Mouse (Mus musculus): Measurements from ENCODE around the gene Phgr1.

Phgr1 gene

DNA sequence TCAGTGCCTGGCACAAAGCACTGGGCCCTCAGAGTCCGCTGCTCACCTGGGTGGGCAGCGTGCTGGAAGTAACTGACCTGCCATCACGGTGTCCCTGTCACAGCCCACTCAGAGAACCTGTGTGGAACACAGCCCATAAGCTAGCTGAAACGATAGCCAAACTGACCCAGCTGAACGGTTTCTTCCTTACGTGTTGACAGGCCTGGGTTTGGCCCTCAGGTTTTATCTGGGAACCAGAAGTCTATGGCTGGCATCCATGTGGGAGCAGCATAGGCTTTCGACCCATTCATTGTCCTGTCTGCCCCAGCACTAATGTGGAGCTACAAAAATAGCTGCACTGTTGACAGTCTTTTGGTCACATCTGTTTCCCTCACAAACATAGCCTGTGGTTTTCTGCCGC lies 22.1 kb upstream of the Phgr1 start:
- DNase-seq (ENCODE audit: low spot score) = no peak

DNA sequence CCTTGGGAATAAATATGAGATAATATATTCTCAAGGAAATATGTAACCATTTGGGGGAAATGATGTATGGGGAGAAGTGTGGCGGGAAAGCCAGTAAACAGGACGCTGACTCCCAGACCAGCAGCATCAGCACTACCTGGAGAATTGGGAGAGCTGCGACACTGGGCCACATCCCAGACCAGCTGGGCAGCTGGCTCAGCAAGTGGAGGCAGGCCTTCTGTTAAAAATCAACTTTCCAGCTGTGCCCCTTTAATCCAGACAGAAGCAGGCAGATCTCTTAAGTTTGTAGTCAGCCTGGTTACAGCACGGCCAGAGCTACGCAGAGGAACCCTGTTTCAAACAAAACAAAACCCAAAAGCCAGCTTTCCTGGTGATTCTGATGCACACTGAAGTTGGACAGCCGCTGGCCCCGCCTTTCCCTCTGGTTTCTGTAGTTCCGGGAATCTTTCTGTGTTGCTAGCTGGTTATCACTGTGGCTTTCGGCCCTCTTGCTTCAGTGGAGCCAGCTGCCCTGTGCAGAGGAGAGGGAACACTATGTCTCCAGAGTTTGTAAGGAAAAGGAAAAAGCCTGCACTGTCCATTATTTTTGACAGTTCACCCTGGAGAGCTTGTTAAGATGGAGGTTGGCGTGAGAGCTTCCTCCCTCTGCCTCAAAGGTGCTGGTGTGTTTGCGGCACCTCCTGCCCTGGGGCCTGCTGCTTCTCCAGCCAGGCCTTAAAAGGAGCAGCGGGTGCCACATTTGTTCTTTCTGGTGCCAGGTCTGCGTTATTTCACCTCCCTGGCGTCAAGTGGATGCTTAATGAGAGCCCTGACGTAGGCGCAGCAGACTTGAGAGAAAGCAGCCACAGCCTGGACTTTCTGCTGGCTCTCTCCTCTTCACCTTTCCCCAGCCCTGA lies 20.4 kb upstream of the Phgr1 start:
- no peak for DNase-seq (ENCODE audit: low spot score)

DNA sequence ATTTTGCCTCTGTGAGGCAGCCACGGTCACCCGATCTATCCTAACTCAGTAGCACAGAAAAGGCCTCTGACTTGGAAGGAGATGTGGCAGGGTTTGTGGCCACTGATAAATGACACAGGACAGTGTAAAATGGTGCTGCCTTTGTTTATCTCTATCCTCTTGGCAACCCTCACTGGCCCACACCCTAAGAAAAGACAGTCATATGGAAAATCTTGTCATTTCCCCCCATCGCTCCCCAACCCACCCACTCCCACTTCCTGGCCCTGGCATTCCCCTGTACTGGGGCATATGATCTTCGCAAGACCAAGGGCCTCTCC lies 19.8 kb upstream of the Phgr1 start:
- DNase-seq (ENCODE audit: low spot score) = no peak

DNA sequence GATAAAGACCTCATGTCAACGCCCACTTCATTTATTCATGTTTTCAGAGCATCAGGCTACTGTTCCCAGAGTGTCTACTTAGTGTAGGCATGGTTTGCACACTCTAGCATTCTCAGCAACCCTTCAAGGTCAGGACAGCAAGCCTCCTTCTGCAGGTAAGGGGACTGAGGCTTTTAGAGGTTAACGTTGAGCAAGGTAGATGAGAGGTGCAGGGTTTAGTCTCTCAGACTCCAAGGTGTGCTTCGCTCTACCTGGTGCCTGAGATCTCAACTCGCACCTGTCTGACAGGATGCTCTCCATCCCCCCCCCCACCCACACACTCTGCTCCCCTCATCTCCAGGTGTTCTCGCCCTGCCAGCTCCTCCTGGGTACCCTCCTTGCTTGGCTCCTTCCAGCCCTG lies 18.4 kb upstream of the Phgr1 start:
- no peak for DNase-seq (ENCODE audit: low spot score)

DNA sequence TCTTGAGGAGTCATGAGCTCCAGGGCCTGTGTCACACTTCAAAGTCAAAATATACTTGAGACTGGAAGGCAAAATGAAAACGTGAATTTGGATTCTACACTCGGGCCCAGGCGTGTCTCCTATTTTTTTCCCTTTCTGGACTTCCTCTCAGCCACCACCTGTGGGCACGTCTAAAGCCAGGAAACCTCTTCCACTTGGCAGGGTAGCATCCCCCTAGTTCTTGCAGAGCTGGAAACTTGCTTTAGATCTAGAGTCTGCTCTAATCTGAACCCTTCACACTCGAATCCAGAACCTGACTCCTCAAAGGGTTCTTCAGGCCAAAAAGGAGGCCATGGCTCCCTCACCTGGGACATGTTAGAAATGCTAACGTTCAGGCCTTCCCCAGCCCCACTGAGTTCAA lies 17.2 kb upstream of the Phgr1 start:
- no peak for DNase-seq (ENCODE audit: low spot score)

DNA sequence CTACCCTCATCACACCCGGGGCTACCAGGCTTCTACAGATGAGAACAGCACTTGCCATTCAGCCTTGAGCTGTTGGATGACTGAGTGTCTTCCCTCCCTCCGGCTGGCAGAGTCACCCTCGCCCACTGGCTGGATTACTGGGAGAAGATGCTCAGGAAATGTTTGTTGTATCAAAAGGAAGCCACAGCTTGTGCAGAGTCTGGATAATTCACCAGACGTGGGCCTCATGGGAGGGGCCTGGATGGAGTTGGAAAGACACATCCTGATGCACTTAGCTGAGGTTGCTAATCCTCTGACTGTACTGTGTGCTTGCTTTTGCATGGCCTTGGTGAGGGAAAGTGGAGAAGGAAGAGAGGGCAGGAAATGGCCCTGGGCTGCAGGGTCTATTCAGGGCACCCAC lies 16.5 kb upstream of the Phgr1 start:
- DNase-seq (ENCODE audit: low spot score) = no peak

DNA sequence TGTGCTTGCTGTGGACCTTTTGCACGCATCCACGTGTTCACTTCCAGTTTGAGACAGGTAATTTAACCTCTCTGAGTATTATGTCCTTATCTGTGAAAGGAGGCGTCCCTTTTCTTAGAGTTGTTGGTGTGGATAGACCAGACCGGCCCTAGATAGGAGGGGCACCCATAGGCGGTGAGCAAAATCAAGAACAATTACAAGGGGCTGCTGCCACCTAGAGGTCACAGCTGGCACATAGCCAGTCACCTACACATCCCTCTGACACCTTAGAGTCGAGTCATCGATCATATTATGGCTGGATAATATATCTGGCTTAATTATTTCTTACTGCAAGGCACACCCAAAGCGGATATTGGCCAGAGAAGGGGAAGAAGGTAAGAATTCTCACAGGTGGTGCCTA lies 12.7 kb upstream of the Phgr1 start:
- peak; percentile 80 for DNase-seq (ENCODE audit: low spot score)

DNA sequence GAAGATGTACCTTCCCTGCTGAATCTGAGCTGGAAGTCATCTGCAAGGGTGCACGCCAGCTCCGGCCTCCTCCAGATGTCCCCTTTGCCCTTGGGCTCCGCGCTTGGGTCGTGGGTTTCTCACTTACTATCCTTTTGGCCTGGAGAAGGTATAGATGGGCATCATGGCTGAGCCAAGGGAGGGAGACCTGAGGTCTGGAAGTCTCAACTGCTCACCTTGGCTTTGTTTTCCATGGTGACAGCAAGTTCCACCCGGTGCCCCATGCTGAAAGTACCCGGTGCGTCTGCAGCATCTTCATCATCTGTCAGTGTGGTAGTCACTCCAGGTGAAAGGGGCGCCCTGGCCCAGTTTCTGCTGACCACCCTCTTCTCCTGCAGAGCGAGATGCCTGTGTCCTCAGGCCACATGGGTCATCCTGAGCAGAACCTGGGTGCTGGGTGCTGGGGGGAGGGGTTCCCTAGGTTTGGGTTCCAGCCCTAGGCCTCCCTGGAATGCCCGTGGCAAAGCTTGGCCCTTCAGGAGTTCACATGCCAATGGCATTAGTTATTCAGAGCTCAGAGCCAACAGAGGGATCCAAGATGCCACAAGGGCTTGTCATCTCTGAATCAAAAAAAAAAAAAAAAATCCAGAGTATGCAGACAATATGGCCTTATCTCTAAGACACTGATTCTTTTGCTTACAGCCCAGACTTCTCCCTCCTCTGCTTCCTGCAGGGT lies 12.1 kb upstream of the Phgr1 start:
- DNase-seq (ENCODE audit: low spot score) = no peak

DNA sequence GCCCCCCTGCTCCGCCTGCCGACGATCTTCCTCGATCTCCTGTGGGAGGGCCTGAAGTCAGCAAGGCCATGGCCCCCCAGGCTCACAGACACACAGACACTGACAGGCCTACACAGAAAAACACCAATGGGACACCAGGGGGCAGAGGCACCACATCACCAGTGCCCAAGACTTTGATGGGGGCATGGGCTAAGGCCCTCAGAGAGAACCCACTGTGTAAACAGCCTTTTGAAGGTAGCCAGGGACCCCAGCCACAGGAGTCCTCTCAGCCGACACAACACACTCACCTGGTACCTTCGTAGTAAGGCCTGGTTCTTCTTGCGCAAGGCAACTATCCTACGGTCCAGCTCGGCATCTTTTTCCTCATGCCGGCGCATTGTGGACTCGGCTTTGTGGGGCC lies 11.2 kb upstream of the Phgr1 start:
- DNase-seq (ENCODE audit: low spot score) = no peak

DNA sequence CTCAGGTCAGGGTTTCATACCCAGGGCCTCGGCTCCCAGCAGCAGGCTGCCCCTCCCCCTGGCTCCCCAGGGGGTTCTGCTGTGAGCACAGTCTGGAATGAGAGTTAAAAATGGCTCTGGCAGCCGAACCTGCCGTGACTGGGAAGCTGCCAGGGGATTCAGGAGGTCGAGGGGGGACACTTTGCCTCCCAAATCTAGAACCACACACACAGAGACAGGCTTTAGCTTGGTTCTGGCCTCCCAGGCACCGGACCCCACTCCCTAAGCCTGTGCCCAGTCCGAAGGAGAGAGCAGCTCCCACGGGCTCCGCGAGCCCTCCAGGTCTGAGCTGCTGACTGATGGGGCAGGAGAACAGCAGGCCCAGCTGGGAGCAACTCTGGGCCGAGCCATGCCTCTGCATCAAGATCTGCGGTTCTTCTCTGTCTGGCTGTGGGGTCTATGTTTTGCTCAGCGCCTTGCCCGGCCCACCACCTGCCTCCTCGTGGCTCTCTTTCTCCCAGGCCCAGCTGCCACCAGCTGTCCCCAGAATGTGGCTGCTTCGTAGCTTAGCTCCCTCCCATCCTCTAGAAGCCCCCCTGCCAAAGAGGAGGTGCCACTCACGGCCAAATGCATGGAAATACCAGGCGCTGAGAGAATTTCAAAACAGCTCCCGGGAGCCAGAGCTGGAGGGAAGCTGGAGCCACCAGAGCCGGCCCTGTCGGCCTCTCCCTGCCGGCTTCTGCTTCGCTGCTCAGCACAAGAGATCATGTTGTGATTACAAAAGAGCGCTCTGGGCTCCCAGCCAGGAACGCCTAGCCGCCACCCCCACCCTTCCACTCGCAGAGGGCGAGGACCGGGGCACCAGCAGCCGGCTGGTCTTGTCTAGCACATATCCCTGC lies 10.4 kb upstream of the Phgr1 start, which contains the start of gene Ccdc9b:
TSS of gene Ccdc9b (minus strand) at position 756 of the 878 bp plus-strand sequence.
- DNase-seq (ENCODE audit: low spot score) = peak; percentile 44

DNA sequence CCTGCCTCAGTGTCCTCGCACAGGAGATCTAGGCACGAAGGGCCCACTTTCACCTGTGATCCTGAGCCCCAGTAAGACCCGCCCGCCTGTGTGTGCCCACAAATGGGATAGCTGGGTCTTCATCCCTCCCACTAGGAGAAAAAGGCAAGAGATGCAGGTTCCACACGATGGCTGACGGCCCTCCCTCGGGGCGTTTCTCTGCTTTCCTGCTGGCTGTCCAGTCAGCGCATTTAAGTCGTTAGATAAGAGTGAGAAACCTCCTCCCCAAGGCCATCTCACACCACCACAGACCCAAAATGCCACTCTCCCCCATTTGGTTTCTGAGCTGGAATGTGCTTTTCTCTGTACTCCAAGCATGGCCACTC lies 9.8 kb upstream of the Phgr1 start:
- DNase-seq (ENCODE audit: low spot score) = no peak

DNA sequence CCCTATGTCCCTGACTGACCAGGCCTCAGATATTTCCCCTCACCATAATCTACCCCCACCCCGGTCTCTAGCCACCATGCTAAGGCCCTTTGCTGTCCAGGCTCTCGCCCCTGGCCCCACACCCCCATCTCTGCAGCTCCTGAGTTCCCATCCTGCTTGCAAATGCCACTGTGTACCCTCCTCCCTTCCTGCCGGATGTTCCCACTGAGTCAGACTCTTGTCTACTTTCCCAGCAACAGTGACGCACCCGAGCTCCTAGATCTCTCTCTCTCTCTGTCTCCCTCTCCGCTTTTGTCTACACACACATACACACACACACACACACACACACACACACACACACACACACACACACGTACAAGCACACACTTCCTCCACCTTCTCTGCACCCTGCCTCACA lies 9.1 kb upstream of the Phgr1 start:
- DNase-seq (ENCODE audit: low spot score) = no peak

DNA sequence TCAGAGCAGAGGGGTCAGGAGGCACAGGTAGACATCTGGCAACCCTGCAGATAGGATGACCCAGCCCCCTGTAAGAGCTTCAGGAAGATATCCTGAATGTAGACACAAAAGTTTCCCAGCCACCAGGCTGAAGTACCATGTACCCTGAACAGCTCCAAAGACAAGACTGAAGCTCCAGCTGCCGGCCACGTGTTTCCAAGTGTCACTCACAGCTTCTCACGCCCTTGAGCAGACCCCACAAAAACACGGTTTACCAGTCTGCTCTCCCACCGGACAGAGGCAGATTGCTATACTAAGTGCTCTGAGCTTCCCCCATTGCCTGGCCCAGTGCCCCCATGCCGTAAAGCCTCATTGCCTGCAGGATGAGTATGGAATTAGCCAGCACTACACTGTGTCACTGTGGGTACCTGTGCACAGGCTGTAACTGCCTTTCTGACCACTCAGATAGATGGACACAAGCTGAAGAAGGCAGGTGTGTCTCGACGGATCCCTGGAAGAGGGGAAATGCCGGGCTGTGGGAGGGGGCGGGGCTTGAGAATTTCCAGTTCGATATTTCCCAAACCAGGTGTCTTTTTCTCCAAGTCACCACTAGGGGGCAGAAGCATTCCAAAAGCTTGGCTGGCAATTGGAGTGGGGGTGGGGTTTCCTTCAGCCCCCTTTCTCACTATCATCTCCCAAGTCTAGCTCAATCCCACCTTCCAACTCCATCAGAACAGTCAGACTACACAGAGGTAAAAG lies 8.3 kb upstream of the Phgr1 start:
- peak; percentile 56 for DNase-seq (ENCODE audit: low spot score)

DNA sequence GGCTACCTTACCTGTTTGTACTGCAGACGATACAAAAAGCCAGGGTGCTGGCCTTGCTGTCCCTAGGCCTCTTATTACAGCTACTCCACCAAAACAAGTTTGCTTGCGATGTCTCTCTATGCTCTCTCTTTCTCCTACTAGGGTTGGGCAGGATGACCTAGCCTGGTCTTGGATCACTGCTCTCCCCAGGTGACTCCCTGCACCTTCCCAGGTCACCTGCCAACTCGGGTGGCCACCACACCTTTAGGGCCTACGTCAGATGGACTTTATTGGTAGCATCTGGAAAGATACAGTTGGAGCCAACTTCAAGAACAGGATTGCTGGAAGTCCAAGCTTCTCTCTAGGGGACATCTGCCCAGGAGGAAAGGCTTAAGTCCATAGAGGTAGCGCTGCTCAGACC lies 7.7 kb upstream of the Phgr1 start:
- DNase-seq (ENCODE audit: low spot score) = no peak

DNA sequence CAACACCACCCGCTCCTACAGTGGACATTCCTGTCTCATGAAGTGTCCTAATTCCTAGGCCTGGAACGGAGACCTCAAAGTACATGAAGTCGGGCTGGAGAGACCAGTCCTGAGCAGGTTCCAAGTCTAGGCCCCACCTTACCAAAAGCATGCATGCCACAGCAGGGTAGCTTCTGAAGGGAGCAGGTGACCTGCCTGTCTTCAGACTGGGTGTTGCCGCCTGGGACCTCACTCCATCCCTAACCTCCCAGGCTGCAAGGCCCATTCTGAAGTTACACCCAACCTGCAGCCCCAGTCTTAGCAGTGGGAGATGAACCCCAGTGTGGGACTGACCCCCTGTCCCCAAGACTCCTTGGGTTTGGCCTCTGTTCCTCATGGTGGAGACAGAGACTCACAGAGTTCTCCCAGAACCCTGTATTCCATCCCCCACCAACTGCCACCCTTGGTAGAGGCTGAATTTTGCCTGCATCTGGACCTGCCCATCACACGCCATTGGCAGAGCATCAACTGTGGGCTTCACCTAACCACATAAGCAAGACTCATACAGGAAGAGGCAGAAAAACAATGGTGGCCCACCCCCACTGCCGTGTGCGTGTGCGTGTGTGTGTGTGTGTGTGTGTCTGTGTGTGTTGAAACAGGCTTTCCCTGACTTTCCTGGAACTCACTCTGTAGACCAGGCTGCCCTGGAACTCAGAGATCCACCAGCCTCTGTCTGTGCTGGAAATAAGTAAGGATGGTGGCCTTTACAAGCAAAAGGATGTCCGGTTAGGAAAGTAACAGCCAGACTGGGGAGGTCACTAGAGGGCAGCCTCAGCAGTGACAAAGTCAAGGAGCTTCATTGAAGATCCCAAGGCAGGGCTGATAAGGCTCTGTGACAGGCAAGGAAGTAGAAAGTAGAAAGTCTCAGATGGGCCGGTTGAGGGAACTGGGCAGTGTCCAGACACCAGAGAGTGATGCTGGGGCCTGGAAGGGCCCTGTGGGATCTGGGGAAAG lies 6.2 kb upstream of the Phgr1 start:
- no peak for DNase-seq (ENCODE audit: low spot score)

DNA sequence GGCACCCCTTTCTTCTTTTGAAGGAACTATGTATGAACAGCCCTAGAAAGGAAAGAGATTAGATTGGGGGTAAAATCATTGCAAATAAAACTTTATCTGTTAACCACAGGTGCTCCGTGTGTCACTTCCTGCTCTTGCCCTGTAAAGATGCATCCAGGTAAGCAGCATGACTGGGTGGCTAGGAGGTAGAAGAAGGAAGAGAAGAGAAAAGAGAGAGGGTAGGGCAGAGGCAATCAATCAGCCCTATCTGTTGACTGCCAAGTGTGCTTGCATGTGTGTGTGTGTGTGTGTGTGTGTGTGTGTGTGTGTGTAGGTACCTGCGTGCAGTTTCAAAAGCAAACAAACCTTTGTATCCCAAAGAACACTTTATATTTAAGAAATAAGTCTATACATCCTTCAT lies 2.0 kb downstream of the Phgr1 start:
- DNase-seq (ENCODE audit: low spot score) = no peak

DNA sequence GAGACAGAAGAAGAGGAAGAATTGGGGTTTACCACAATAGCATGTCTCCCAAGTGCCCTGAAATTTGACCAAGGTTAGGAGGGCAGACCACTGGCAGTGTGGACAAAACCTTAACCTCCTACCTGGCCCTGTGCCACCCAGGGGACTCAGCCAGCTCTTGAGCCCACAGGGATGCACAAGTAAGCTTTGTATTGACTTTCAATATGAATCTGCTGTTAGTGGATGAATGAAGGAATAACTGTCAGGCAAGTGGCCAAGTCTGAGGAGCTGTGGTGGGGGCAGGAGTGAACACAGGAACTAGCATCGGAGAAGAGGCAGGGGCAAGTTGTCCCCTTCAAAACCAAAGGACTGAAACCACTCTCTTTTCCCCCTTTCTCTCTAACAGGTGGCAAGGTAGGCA lies 2.8 kb downstream of the Phgr1 start:
- no peak for DNase-seq (ENCODE audit: low spot score)

DNA sequence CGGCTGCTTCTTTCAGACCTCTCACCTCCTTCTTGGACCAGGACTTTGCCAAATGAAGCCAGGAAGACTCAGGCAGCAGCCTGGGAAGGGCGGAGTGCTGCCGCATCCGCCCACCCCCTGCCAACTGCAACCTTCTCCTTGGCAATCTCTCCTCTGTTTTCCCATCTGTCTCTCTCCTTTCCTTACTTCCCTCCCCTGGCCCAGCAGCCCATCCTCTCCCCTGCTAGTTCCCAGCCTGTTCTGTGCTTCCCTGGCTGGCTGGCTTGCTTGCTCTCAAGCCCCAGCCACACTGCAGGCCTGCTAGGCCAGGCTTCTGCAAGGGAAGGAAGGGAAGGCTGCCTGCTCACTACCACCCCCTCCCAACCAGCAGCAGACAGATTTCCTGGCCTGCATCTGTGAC lies 3.3 kb downstream of the Phgr1 start:
- DNase-seq (ENCODE audit: low spot score) = no peak

DNA sequence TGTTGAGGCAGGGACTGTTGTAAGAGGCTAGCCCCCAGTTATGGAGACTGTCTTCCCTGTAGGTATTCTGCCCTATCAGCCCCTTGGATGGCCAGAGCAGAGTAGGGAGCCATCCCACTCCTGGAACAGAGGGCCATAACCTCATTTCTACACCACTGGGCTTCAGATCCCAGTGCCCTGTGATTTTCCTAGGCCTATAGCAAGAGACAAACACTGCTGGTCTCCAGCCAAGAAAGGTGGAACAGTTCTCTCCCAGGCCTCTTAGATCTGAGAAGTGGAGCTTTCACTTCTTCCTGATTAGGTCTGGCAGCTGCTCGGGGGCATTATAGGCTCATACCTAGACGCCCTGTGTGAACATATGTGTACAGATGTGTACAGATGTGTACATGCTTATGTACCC lies 3.7 kb downstream of the Phgr1 start:
- no peak for DNase-seq (ENCODE audit: low spot score)

DNA sequence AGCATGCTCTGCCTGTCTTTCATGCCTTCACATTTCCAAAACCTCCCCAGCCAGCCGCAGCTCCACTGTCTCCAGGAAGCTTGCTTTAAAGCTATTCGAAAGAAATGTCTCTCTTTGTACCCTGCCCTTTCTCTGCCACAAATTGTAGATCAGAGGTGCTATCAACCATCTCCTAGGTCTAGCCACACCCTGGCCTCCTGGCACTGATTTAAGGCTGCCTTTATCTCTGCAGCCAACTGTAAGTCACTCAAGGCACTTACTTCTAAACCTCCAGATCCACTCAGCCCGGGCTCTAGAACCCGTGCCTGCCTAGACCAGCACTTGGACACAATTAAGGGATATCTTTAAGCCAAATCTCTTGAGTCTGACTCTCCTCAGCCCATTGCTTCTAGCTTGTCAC lies 5.8 kb downstream of the Phgr1 start:
- no peak for DNase-seq (ENCODE audit: low spot score)

DNA sequence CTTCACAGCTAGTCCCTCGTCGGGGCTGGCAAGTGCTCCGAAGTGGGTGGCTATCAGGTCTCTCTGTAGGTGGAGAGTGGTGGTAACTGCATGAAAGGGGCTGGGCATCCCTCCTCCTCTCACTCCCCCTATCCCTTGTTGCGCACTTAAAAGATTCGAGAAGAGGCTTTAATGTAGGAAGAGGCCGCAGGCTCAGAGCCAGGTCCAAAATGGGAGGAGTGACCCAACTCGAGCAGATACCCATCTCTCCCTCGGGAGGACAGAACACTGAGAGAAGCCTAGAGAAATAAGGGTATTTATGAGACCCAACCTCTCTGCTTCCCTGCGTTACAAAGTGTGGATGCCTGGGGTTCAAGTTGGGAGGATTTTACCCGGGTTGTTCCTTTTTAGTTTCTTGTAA lies 6.5 kb downstream of the Phgr1 start:
- DNase-seq (ENCODE audit: low spot score) = peak; percentile 24

Measured in embryo, embryonic 10 days (tissue).